Mouse (Mus musculus) intestine, postnatal 0 days (tissue): ENCODE results near the gene Etfb. TPM values are rescaled to one million over a fixed set of nuclear protein-coding genes. Genes with fewer than 3 reads are reported as not detected.
A peak's percentile ranks its signal among the peaks of the same experiment; 100 is the strongest.

Experiments used
- ATAC-seq: fragments of 200-750 bp; cut with Nextera tagmentation; 2 replicates; pipeline ENCODE4 v1.8.0; 2017; ENCODE audit warnings: mild to moderate bottlenecking, moderate TSS enrichment, moderate library complexity
- H3K27ac ChIP-seq: fragments of 300-500 bp; sonication (generic); 2 replicates; pipeline ENCODE4 v1.5.1; 2014; ENCODE audit warnings: mild to moderate bottlenecking, low read depth, low read length, moderate library complexity
- H3K27me3 ChIP-seq: fragments of 300-500 bp; sonication (generic); replicated peaks from 2 replicates; pipeline ENCODE4 v1.6.1; 2014; ENCODE audit warnings: low read length, mixed read lengths; ENCODE audit not compliant: control insufficient read depth, insufficient read depth
- H3K36me3 ChIP-seq: fragments of 300-500 bp; sonication (generic); 2 replicates; pipeline ENCODE4 v1.6.1; 2014; ENCODE audit warnings: mild to moderate bottlenecking, moderate library complexity; ENCODE audit not compliant: control insufficient read depth, insufficient read depth
- H3K4me1 ChIP-seq: fragments of 300-500 bp; sonication (generic); replicated peaks from 2 replicates; pipeline ENCODE4 v1.6.1; 2014; ENCODE audit warnings: antibody characterized with exemption, low read length, mixed read lengths; ENCODE audit not compliant: control insufficient read depth, insufficient read depth
- H3K4me2 ChIP-seq: fragments of 300-500 bp; sonication (generic); replicated peaks from 2 replicates; pipeline ENCODE4 v1.6.1; 2014; ENCODE audit warnings: low read depth, mild to moderate bottlenecking, moderate library complexity
- H3K4me3 ChIP-seq: fragments of 300-500 bp; sonication (generic); 2 replicates; pipeline ENCODE4 v1.5.1; 2014; ENCODE audit warnings: low read depth, low read length
- H3K9ac ChIP-seq: fragments of 300-500 bp; sonication (generic); 2 replicates; pipeline ENCODE4 v1.6.1; 2014; ENCODE audit warnings: mild to moderate bottlenecking, low read depth, low read length
- H3K9me3 ChIP-seq: fragments of 300-500 bp; sonication (generic); 2 replicates; pipeline ENCODE4 v1.6.1; 2016; ENCODE audit warnings: mixed run types; ENCODE audit not compliant: control insufficient read depth
- CTCF ChIP-seq: sonication (generic); IDR thresholded peaks from 2 replicates; pipeline ENCODE4 v1.5.1; 2016; ENCODE audit warnings: low read depth, mild to moderate bottlenecking, control low read depth, antibody characterized with exemption, moderate library complexity
- WGBS: fragments of 180-500 bp; shearing (Covaris S2); extraction: QIAGEN DNeasy Blood & Tissue Kit; methylation state at CpG from one replicate; pipeline ENCODE4 v1.1.7; 2014; 5-methylcytosine and 5-hydroxymethylcytosine counted together
- polyA plus RNA-seq: library from polyadenylated mRNA; unstranded; fragments of >200 nt; fragmentation: Nextera tagmentation; extraction: Ambion mirVana; gene quantifications from 2 replicates; pipeline ENCODE4 v1.2.1, GENCODE M21; 2015

Etfb gene
- polyA plus RNA-seq, 1 experiment from 2014 or later: 825 TPM

DNA sequence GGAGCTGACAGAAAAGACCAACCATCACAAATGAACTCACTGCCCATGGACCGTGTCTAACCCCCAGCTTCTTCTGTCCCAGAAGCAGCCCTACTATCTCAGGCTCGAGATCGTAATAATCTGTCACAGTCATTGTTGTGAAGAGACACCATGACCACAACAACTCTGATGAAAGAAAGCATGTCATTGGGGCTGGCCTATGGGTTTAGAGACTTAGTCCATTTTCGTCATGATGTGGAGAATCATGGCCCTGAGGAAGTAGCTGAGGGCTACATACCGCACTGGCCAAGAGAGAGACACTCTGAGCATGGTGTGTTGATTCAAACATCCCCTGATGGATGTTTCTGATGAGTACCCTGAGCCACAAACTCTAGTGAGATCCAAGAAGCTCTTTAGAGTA, 9.2 kb upstream of the Etfb start:
- 89% methylated on average over 5 of the region's 5 CpGs for WGBS
- no peak for ATAC-seq
- no peaks in the 10 kb centered on the region for H3K4me1 ChIP-seq
- H3K27ac ChIP-seq: no peak overlapping the region
- no peak overlapping the region for H3K9ac ChIP-seq
- H3K4me3 ChIP-seq: no peak overlapping the region
- no peaks in the 10 kb centered on the region for H3K36me3 ChIP-seq
- no peak overlapping the region for H3K4me2 ChIP-seq
- no peaks in the 10 kb centered on the region for H3K27me3 ChIP-seq
- H3K9me3 ChIP-seq: no peaks in the 10 kb centered on the region
- TF ChIP-seq CTCF: no peak

- 73% methylated on average over 10 of the region's 10 CpGs for WGBS
- ATAC-seq: no peak
Observed at GRCm38 (mm10) chr7:43436341-43437255, 7.3 kb upstream of the Etfb start, which contains the start of gene Nkg7. TSS of gene Nkg7 (plus strand) at chr7:43437073.

GRCm38 (mm10) chr7:43438611-43439010, 5.3 kb upstream of the Etfb start:
- no peak for TF ChIP-seq CTCF
- Histone ChIP-seq H3K27ac (no peak overlapping the region), H3K4me2 (no peak overlapping the region), H3K4me1 (no peaks in the 10 kb centered on the region), H3K4me3 (no peak overlapping the region), H3K27me3 (no peaks in the 10 kb centered on the region), H3K36me3 (no peaks in the 10 kb centered on the region), H3K9ac (no peak overlapping the region), H3K9me3 (no peaks in the 10 kb centered on the region)
- WGBS: 84% methylated on average over 4 of the region's 4 CpGs
- ATAC-seq: no peak

More at GRCm38 (mm10) chr7:43436341-43437255, 7.3 kb upstream of the Etfb start, which contains the start of gene Nkg7:
- no peak within 1 kb of the TSS for H3K9ac ChIP-seq
- H3K9me3 ChIP-seq: no peaks in the 10 kb centered on the region
- H3K27ac ChIP-seq: no peak within 1 kb of the TSS
- TF ChIP-seq CTCF: no peak
- no peaks in the 10 kb centered on the region for H3K27me3 ChIP-seq
- no peak within 1 kb of the TSS for H3K4me2 ChIP-seq
- no peaks in the 10 kb centered on the region for H3K36me3 ChIP-seq
- no peak within 1 kb of the TSS for H3K4me3 ChIP-seq
- no peaks in the 10 kb centered on the region for H3K4me1 ChIP-seq

GRCm38 (mm10) chr7:43440482-43440881, 3.4 kb upstream of the Etfb start, which contains the start of gene Cldnd2:
TSS of gene Cldnd2 (plus strand) at chr7:43440782.
- Histone ChIP-seq H3K4me3 (no peak within 1 kb of the TSS), H3K9ac (no peak within 1 kb of the TSS), H3K9me3 (no peaks in the 10 kb centered on the region), H3K4me1 (peaks cover 4% of the 10 kb centered on the region; the same call in 1 of the 2 replicates), H3K27me3 (no peaks in the 10 kb centered on the region), H3K4me2 (no peak within 1 kb of the TSS), H3K27ac (no peak within 1 kb of the TSS), H3K36me3 (no peaks in the 10 kb centered on the region)
- 76% methylated on average over 6 of the region's 6 CpGs for WGBS
- TF ChIP-seq CTCF: no peak
- no peak for ATAC-seq

GRCm38 (mm10) chr7:43441071-43441470, 2.8 kb upstream of the Etfb start:
- 71% methylated on average over 3 of the region's 3 CpGs for WGBS
- Histone ChIP-seq H3K4me3 (no peak overlapping the region), H3K9ac (no peak overlapping the region), H3K9me3 (no peaks in the 10 kb centered on the region), H3K36me3 (no peaks in the 10 kb centered on the region), H3K4me2 (no peak overlapping the region), H3K4me1 (peaks cover 4% of the 10 kb centered on the region; the same call in 1 of the 2 replicates), H3K27ac (no peak overlapping the region), H3K27me3 (no peaks in the 10 kb centered on the region)
- no peak for TF ChIP-seq CTCF
- ATAC-seq: no peak

GRCm38 (mm10) chr7:43442684-43443083, 1.2 kb upstream of the Etfb start:
- no peaks in the 10 kb centered on the region for H3K9me3 ChIP-seq
- peak overlapping the region; percentile 49 for H3K4me3 ChIP-seq
- ATAC-seq: no peak
- TF ChIP-seq CTCF: no peak
- H3K27me3 ChIP-seq: no peaks in the 10 kb centered on the region
- WGBS: 5% methylated on average over 9 of the region's 9 CpGs
- H3K27ac ChIP-seq: peak overlapping the region; percentile 98
- H3K36me3 ChIP-seq: no peaks in the 10 kb centered on the region
- peak overlapping the region; percentile 82 for H3K4me2 ChIP-seq
- peaks cover 4% of the 10 kb centered on the region for H3K4me1 ChIP-seq
- H3K9ac ChIP-seq: peak overlapping the region; percentile 45
